Mouse (Mus musculus): ENCODE data around the gene Ubfd1.
A peak's percentile ranks its signal among the peaks of the same experiment; 100 is the strongest.

The Ubfd1 gene

DNA sequence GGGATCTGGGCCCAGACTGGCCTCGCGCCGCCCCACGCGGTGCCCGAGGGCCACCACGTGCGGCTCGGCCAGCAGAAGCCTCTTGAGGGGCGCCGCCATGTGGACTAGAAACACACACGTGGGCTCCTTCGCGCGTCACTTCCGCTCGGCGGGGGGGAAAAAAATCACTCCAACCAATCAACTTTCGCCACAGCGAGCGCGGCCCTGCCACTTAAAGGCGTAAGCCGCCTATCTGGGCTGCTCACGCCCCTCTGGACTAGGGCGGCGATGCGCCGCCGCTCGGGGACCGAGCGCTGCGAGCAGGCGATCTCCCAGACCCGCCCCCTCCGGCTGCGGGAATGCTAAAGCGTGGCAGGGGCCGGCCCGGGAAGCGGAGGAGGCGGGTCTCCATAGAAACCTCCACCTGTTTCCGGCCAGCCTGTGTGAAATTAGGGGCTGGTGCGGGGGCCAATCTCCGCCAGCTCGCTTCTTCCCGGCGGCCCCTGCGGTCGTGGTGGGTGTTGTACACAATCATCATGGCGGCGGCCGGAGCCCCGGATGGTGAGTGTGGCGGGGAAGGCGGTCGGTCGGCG lies at the start of gene Ubfd1, which contains the start of gene Ears2:
TSS of gene Ubfd1 (plus strand) at position 231 of the 572 bp plus-strand sequence.
TSS of gene Ears2 (minus strand) at position 319 of the 572 bp plus-strand sequence.
- DNase-seq (ENCODE audit: low spot score in 2 of 2), result peak; percentile 95 to 99

GRCm38 (mm10) chr7:122018247-122018646 lies 48.7 kb upstream of the Ubfd1 start:
- no peak for DNase-seq (ENCODE audit: low spot score in 2 of 2)

DNA sequence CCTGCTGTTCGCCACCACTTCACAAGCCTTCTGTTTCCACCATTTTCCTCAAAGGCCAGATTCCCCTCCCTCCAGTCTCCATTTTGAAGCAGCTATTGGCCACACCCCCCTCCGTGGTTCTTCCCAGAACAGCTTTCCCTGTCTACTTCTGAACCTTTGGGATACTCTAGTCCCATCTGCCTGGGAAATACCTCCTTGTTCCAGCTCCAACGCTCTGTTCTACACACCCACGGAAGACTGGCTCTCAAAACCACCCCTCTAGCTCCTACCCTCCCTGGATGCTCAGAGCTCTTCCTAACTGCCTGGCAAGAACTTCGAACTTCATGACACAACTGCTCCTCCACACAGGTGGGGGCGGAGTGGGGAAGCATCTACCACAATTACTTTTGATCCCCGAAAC lies 48.0 kb upstream of the Ubfd1 start:
- peak; percentile 49 to 60 for DNase-seq (ENCODE audit: low spot score in 2 of 2)

- DNase-seq (ENCODE audit: low spot score in 2 of 2), result peak in 1 of 2 experiments; percentile 50
Observed at GRCm38 (mm10) chr7:122020273-122020666, 46.7 kb upstream of the Ubfd1 start.

DNA sequence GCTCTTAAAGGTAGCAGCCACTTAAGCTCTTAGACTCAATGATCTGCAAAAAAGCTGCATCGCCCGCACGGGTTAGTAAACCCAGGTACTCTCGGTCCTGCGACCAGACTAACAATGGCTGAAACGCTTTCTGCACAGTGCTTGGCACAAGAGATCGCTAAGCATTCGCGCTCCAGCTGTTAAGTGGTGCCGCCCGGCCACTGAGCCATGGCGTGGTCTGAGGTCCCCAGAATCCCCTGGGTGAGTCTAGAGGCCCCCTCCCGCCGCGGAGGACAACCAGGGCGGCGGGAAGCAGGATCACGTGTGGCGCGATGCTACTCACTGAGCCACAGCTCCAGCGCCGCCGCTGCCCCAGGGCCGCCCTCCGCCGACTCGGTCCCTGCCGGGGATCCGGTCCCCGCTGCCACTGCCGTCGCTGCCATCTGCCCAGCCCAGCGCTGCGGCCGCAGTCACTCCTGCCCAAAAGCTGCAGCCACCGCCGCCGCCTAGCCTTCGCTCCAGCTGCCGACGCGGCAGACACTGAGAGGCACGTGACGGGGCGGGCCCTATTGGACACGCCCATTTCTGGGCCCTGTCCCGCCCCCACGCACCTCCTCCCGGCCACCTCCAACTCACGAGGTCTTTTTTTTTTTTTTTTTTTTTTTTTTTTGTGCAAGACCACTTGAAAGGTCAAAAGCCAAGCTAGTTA lies 46.2 kb upstream of the Ubfd1 start, which contains the start of gene Gga2:
TSS of gene Gga2 (minus strand) at position 556 of the 688 bp plus-strand sequence.
- DNase-seq (ENCODE audit: low spot score in 2 of 2), result peak; percentile 81 to 88

- DNase-seq (ENCODE audit: low spot score in 2 of 2), result no peak
Observed at GRCm38 (mm10) chr7:122022131-122022530, 44.8 kb upstream of the Ubfd1 start.

GRCm38 (mm10) chr7:122033371-122033770 lies 33.6 kb upstream of the Ubfd1 start:
- no peak for DNase-seq (ENCODE audit: low spot score in 2 of 2)

DNA sequence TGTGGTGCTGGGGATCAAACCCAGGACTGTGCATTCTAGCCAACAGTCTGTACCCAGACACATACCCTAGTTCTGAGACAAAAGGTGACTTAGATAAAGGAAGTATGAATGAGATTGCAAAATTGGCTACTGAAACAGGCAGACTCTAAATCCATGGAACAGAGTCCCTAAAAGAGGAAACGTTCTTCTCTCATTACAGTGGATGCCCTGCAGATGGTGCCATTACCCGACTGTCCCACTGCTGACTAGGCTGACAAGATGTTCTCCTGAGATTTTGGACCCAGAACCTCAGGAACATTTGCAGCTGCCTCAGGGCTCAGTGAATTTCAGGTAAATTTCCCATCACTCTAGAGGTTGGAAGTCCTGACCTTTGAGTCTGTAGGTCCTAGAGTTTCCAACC lies 32.6 kb upstream of the Ubfd1 start:
- DNase-seq (ENCODE audit: low spot score in 2 of 2), result peak in 1 of 2 experiments; percentile 21

DNA sequence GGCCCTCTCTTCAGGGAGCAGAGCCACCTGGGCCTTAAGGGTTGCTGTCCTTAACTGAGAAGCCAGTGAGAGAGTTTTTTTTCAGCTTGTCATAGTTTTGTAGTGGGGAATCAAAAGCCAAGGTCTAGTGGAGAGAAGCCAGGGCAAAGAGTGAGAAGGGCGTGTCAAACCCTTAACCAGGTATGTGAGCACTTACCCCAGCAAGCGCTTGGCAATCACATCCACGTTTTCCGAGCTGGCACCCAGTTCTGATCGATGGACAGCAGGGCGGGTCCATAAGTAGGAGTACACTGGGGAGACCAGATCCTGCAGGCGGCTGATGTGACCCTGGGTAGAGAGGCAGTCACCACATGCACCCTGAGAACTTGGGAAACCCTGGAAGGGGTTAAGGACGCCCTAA lies 22.9 kb upstream of the Ubfd1 start:
- no peak for DNase-seq (ENCODE audit: low spot score in 2 of 2)

DNA sequence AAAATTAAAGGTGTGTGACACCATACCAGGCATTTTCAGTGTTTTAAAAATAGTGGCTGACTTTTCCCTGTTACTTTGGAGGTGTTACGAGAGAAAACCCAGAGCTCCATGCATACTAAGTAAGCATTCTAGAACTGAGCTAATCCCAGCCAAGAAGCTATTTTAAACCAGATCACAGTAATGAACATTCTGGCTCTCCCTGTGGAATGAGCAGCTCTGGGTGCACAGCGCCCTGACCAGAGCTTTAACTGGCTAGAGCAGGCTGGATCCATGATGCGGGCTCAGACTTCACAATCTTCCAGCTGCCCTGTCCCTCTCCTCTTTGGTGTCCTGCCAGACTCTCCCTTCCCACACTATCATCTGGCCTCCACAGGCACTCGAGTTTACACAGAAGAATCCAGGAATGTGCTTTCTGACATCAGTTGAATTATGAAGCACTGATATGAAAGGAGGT lies 21.8 kb upstream of the Ubfd1 start:
- peak; percentile 27 to 30 for DNase-seq (ENCODE audit: low spot score in 2 of 2)

- no peak for DNase-seq (ENCODE audit: low spot score in 2 of 2)
Observed at GRCm38 (mm10) chr7:122045711-122046110, 21.3 kb upstream of the Ubfd1 start.

DNA sequence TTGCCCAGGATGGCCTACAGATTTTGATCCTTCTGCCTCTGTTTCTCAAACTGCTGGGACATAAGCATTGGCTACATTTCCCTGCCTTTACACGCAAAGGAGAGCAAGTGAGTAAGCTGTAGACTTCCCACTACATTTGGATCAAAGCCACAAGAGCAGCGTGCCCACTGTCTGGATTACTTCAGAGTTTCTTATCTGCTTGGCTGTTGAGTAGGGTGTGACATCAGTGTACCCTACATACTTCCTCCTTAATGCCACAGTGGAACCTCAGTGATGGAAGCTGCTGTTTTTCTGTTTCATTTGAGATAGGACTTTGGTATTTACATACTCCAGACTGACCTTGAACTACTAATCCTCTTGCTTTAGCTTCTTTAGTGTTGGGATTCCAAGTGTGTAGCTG lies 20.2 kb upstream of the Ubfd1 start:
- DNase-seq (ENCODE audit: low spot score in 2 of 2), result no peak

DNA sequence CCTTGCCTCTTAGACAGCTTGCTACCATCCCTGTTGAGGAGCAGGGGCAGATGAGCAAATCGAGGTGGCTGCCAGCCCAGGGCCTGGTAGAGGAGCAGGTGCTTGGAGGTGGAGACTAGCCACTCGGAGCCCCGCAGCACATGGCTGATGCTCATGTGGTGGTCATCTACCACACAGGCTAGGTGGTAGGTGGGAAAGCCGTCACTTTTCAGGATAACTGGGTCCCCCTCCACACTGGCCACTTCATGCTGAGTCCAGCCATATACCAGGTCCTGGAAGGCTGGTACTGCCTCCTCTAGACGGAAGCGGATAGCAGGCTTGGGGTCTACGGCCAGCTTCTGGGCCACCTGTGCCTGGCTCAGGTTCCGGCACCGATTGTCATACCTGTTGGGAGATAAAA lies 18.8 kb upstream of the Ubfd1 start:
- DNase-seq (ENCODE audit: low spot score in 2 of 2), result no peak

- DNase-seq (ENCODE audit: low spot score in 2 of 2), result no peak
Observed at GRCm38 (mm10) chr7:122050834-122051233, 16.1 kb upstream of the Ubfd1 start.

DNA sequence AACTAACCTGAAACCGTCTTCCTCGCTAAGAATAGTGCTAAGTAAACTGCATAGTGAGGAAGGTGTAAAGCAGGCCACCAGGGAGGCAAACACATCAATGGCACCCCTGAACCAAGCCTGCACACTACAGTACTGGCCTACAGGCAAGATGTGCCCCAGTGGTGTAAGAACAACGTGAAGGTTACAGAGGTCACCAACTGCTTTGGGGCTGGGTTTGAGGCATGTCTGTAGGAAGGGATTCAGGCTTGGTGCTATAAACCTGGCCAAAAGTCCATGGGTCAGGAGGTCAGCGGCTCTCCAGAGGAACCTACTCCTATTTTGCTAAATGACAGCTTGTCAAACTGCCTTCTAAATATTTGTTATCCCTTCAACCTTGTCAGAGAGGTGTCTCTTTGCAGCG lies 10.3 kb upstream of the Ubfd1 start:
- DNase-seq (ENCODE audit: low spot score in 2 of 2), result no peak

DNA sequence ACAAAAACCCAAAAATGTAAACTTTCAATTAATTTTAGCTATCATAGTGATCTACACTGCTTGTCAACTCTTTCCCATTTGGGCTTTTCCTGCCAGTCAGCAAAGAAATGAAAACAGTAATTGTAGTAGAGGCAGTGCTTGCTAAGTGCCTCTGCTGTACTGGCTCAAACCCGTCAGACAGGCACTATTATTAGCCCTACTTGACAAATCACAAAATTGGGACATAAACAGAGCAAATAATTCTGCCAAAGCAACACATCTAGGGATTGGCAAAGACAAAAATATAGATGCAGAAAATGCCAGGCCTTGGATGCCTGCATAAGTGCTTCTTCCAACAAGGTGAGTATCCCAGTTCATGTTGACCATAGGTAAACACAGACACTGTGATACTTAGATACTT lies 1.3 kb upstream of the Ubfd1 start:
- DNase-seq (ENCODE audit: low spot score in 2 of 2), result no peak

- DNase-seq (ENCODE audit: low spot score in 2 of 2), result no peak
Observed at GRCm38 (mm10) chr7:122066102-122066944, 652 bp upstream of the Ubfd1 start.

- no peak for DNase-seq (ENCODE audit: low spot score in 2 of 2)
Observed at GRCm38 (mm10) chr7:122067517-122068381, 774 bp downstream of the Ubfd1 start.

DNA sequence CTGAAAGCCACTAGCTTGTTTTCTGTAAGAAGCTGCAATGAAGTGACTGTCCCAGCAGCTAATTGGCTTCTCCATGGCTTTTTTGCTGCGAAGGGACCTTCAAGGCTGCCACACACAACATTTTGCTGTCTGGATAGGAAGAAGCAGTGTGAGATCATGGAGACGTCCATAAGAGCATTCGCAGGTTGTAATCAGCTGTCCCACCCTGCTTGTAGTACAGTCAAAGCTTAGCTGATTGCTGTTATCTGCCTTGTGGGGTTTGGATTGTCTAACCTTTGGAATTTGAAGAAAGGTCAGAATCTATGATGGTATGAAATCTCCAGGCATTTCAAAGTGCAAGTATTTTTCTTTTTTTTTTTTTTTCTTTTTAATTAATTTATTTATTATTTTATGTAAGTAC lies 7.4 kb downstream of the Ubfd1 start:
- no peak for DNase-seq (ENCODE audit: low spot score in 2 of 2)

- DNase-seq (ENCODE audit: low spot score in 2 of 2), result no peak
Observed at GRCm38 (mm10) chr7:122079798-122080554, 13.0 kb downstream of the Ubfd1 start.

- DNase-seq (ENCODE audit: low spot score in 2 of 2), result no peak
Observed at GRCm38 (mm10) chr7:122081071-122081470, 14.1 kb downstream of the Ubfd1 start.
